ENCODE assay signal across 11 mouse cellular contexts in genomic region chr17:28954416-28954815, GRCm38 (mm10). TPM values are rescaled to one million over a fixed set of nuclear protein-coding genes. Genes with fewer than 3 reads are reported as not detected.
DNase-seq lines count a peak whose midpoint lies in the region; ATAC-seq and TF ChIP-seq lines count a peak whose summit lies in the region.
"Had no signal": no experiment of that assay in that cellular context is flagged by ENCODE, and none has a peak within 500 bp of the region (broad histone marks: within the 10 kb centered on the region; RNA-seq: fewer than 3 reads in every experiment).

No protein-coding gene starts in this region.

- no peak for DNase-seq in heart, adult 11 months
- no peak for DNase-seq in urinary bladder, postnatal 36 days (ENCODE audit: low spot score in 2 of 2)
- DNase-seq: adrenal gland, postnatal 14 days; kidney, postnatal 25 days; thymus, adult 18-20 months had no signal

- peaks cover 10% of the 10 kb centered on the region for H3K4me1 ChIP-seq in heart, embryonic 16.5 days (ENCODE audit: control insufficient read depth, insufficient read depth, low read length)
- H3K4me1 ChIP-seq in E14TG2a.4 (replicated peaks; ENCODE audit: low read depth, low read length) = peaks cover 65% of the 10 kb centered on the region
- peaks cover 20% of the 10 kb centered on the region for H3K4me1 ChIP-seq in embryonic facial prominence, embryonic 15.5 days
- peaks cover 46% of the 10 kb centered on the region for H3K4me1 ChIP-seq in liver, embryonic 12.5 days

- H3K9ac ChIP-seq in heart, embryonic 16.5 days (ENCODE audit: low read length) = peak overlapping the region; percentile 92; the same call in 1 of the 2 replicates
- H3K9ac ChIP-seq in embryonic facial prominence, embryonic 15.5 days = no peak overlapping the region
- H3K9ac ChIP-seq in liver, embryonic 12.5 days = peak overlapping the region; percentile 89

- no peaks in the 10 kb centered on the region for H3K27me3 ChIP-seq in heart, embryonic 16.5 days (ENCODE audit: control insufficient read depth, insufficient read depth, low read length)
- no peaks in the 10 kb centered on the region for H3K27me3 ChIP-seq in E14TG2a.4 (ENCODE audit: insufficient read depth, low read length)
- no peaks in the 10 kb centered on the region for H3K27me3 ChIP-seq in embryonic facial prominence, embryonic 15.5 days
- no peaks in the 10 kb centered on the region for H3K27me3 ChIP-seq in liver, embryonic 12.5 days (replicated peaks)

- H3K4me2 ChIP-seq in heart, embryonic 16.5 days (ENCODE audit: low read depth, low read length) = peak overlapping the region; percentile 81
- H3K4me2 ChIP-seq in embryonic facial prominence, embryonic 15.5 days (replicated peaks) = 0 out of 2 replicates have a peak overlapping the region, but pooled peaks have one; percentile 72
- peak overlapping the region; percentile 84 for H3K4me2 ChIP-seq in liver, embryonic 12.5 days

- H3K27ac ChIP-seq in heart, embryonic 16.5 days (ENCODE audit: low read length) = no peak overlapping the region
- no peak overlapping the region for H3K27ac ChIP-seq in embryonic facial prominence, embryonic 15.5 days (replicated peaks)
- 0 out of 2 replicates have a peak overlapping the region, but pooled peaks have one; percentile 99 for H3K27ac ChIP-seq in liver, embryonic 12.5 days

- ATAC-seq in heart, embryonic 16.5 days (replicated peaks; ENCODE audit: extremely low read depth, insufficient read depth, low FRiP score) = no peak
- ATAC-seq in embryonic facial prominence, embryonic 15.5 days (ENCODE audit: insufficient number of reproducible peaks, low FRiP score, low TSS enrichment, low read depth) = no peak
- ATAC-seq in liver, embryonic 12.5 days = no peak
- no peak for ATAC-seq in inflammation-experienced regulatory T-cells, adult 6 months
- no peak for ATAC-seq in cerebellum, adult (ENCODE audit: insufficient number of reproducible peaks, low FRiP score, low TSS enrichment)

- H3K36me3 ChIP-seq in heart, embryonic 16.5 days (ENCODE audit: control insufficient read depth, insufficient read depth) = no peaks in the 10 kb centered on the region
- peaks cover 30% of the 10 kb centered on the region for H3K36me3 ChIP-seq in E14TG2a.4 (ENCODE audit: insufficient read depth, low read length)
- H3K36me3 ChIP-seq in embryonic facial prominence, embryonic 15.5 days = 0 out of 2 replicates have a peak, but pooled peaks cover 10% of the 10 kb centered on the region
- peaks cover 48% of the 10 kb centered on the region for H3K36me3 ChIP-seq in liver, embryonic 12.5 days

- WGBS in heart, embryonic 16.5 days = 94% methylated on average over 9 of the region's 9 CpGs
- WGBS in embryonic facial prominence, embryonic 15.5 days = 95% methylated on average over 9 of the region's 9 CpGs
- 60% methylated on average over 9 of the region's 9 CpGs for WGBS in liver, embryonic 12.5 days (ENCODE audit: insufficient replicate concordance)

- H3K4me3 ChIP-seq in heart, embryonic 16.5 days (ENCODE audit: low read length) = no peak overlapping the region
- peak overlapping the region; percentile 88; the same call in 1 of the 2 replicates for H3K4me3 ChIP-seq in E14TG2a.4 (replicated peaks; ENCODE audit: low read length)
- H3K4me3 ChIP-seq in embryonic facial prominence, embryonic 15.5 days (replicated peaks) = no peak overlapping the region
- H3K4me3 ChIP-seq in liver, embryonic 12.5 days = peak overlapping the region; percentile 80

- H3K9me3 ChIP-seq in heart, embryonic 16.5 days (replicated peaks; ENCODE audit: control insufficient read depth, low read length) = no peaks in the 10 kb centered on the region
- H3K9me3 ChIP-seq in E14TG2a.4 (ENCODE audit: low read length) = no peaks in the 10 kb centered on the region
- H3K9me3 ChIP-seq in embryonic facial prominence, embryonic 15.5 days (replicated peaks) = no peaks in the 10 kb centered on the region
- H3K9me3 ChIP-seq in liver, embryonic 12.5 days (replicated peaks) = peaks cover 3% of the 10 kb centered on the region; the same call in 1 of the 2 replicates

- no peak for TF ChIP-seq CTCF in E14TG2a.4 (conservative IDR thresholded peaks at IDR 0.05; ENCODE audit: low read length)

RNA-seq across cellular contexts. Expression of gene Kctd20, which starts 2.7 kb away (rescaled TPM):
- polyA plus RNA-seq in heart, embryonic 16.5 days (2015; fragmentation: Nextera tagmentation; extraction: Ambion mirVana) = 56.8 and 59.2 TPM in 2 replicates
- polyA plus RNA-seq in embryonic facial prominence, embryonic 15.5 days (2015; fragmentation: Nextera tagmentation; extraction: Ambion mirVana) = 88.2 and 90.9 TPM in 2 replicates
- polyA plus RNA-seq in liver, embryonic 12.5 days (2016; fragmentation: Nextera tagmentation; extraction: Ambion mirVana) = 87.0 and 92.4 TPM in 2 replicates
- polyA plus RNA-seq in inflammation-experienced regulatory T-cells, adult 6 months (2017; shearing (Covaris generic)) = 10 to 100 TPM; 34.6 to 46.0 (median 39.5) TPM

RNA-seq across cellular contexts. Expression of gene Pxt1, which starts 10.8 kb away (rescaled TPM):
- polyA plus RNA-seq in heart, embryonic 16.5 days (2015; fragmentation: Nextera tagmentation; extraction: Ambion mirVana) = 0.24 TPM in 1 of 2 replicates, not detected in the other
- polyA plus RNA-seq in embryonic facial prominence, embryonic 15.5 days (2015; fragmentation: Nextera tagmentation; extraction: Ambion mirVana) = 0.21 TPM in 1 of 2 replicates, not detected in the other
- 0.51 and 0.73 TPM in 2 replicates for polyA plus RNA-seq in liver, embryonic 12.5 days (2016; fragmentation: Nextera tagmentation; extraction: Ambion mirVana)
- polyA plus RNA-seq in inflammation-experienced regulatory T-cells, adult 6 months (2017; shearing (Covaris generic)) = not detected

RNA-seq across cellular contexts. Expression of gene 4930539E08Rik, which starts 39.3 kb away (rescaled TPM):
- polyA plus RNA-seq in heart, embryonic 16.5 days (2015; fragmentation: Nextera tagmentation; extraction: Ambion mirVana) = 0.40 and 0.43 TPM in 2 replicates
- 0.28 and 0.45 TPM in 2 replicates for polyA plus RNA-seq in embryonic facial prominence, embryonic 15.5 days (2015; fragmentation: Nextera tagmentation; extraction: Ambion mirVana)
- polyA plus RNA-seq in liver, embryonic 12.5 days (2016; fragmentation: Nextera tagmentation; extraction: Ambion mirVana) = 0.17 and 0.25 TPM in 2 replicates
- 1 to 10 TPM in 2 of 3 experiments, under 1 TPM in 1; 0.25 to 3.2 (median 2.7) TPM for polyA plus RNA-seq in inflammation-experienced regulatory T-cells, adult 6 months (2017; shearing (Covaris generic))

RNA-seq across cellular contexts. Expression of gene Stk38, which starts 53.4 kb away (rescaled TPM):
- 84.6 and 90.4 TPM in 2 replicates for polyA plus RNA-seq in heart, embryonic 16.5 days (2015; fragmentation: Nextera tagmentation; extraction: Ambion mirVana)
- 111 and 122 TPM in 2 replicates for polyA plus RNA-seq in embryonic facial prominence, embryonic 15.5 days (2015; fragmentation: Nextera tagmentation; extraction: Ambion mirVana)
- polyA plus RNA-seq in liver, embryonic 12.5 days (2016; fragmentation: Nextera tagmentation; extraction: Ambion mirVana) = 56.7 and 58.2 TPM in 2 replicates
- polyA plus RNA-seq in inflammation-experienced regulatory T-cells, adult 6 months (2017; shearing (Covaris generic)) = 100 to 1,000 TPM; 155 to 250 (median 235) TPM

Comparison
In these comparisons a context has a peak if more than half of its experiments do, and no peak if none do; other contexts are left out.
1. H3K4me3 ChIP-seq: peak in E14TG2a.4 (single experiment) and liver, embryonic 12.5 days (single experiment); none in heart, embryonic 16.5 days (single experiment) and embryonic facial prominence, embryonic 15.5 days (single experiment).
2. Peak in every context shown above with its lines, with median percentiles within 50 percentile points of each other: H3K4me2 ChIP-seq.